Mouse (Mus musculus): Measurements from ENCODE around the gene Chrna9. TPM values are rescaled to one million over a fixed set of nuclear protein-coding genes. Genes with fewer than 3 reads are reported as not detected.

Chrna9 gene
- polyA plus RNA-seq, 1 experiment from 2014 or later: not detected

GRCm38 (mm10) chr5:66004134-66004925 lies 69.6 kb downstream of the Chrna9 start, which contains the start of gene 9130230L23Rik:
TSS of gene 9130230L23Rik (minus strand) at chr5:66004285.
- no peak within 1 kb of the TSS for H3K4me2 ChIP-seq
- H3K4me3 ChIP-seq (replicated peaks): no peak within 1 kb of the TSS
- no peaks in the 10 kb centered on the region for H3K36me3 ChIP-seq (replicated peaks)
- no peak within 1 kb of the TSS for H3K9ac ChIP-seq
- no peaks in the 10 kb centered on the region for H3K27me3 ChIP-seq
- WGBS: 78% methylated on average over 14 of the region's 14 CpGs
- ATAC-seq (ENCODE audit: low FRiP score): no peak
- H3K27ac ChIP-seq: no peak within 1 kb of the TSS
- no peaks in the 10 kb centered on the region for H3K9me3 ChIP-seq
- no peaks in the 10 kb centered on the region for H3K4me1 ChIP-seq

GRCm38 (mm10) chr5:66005041-66005678 lies 70.4 kb downstream of the Chrna9 start:
- H3K9ac ChIP-seq: no peak overlapping the region
- H3K27me3 ChIP-seq: no peaks in the 10 kb centered on the region
- no peak overlapping the region for H3K27ac ChIP-seq
- no peak overlapping the region for H3K4me2 ChIP-seq
- WGBS: 53% methylated on average over 16 of the region's 16 CpGs
- no peak overlapping the region for H3K4me3 ChIP-seq (replicated peaks)
- ATAC-seq (ENCODE audit: low FRiP score): no peak
- no peaks in the 10 kb centered on the region for H3K36me3 ChIP-seq (replicated peaks)
- H3K9me3 ChIP-seq: no peaks in the 10 kb centered on the region
- no peaks in the 10 kb centered on the region for H3K4me1 ChIP-seq

GRCm38 (mm10) chr5:66008245-66008967 lies 73.7 kb downstream of the Chrna9 start:
- Histone ChIP-seq H3K4me3 (replicated peaks) (no peak overlapping the region), H3K27me3 (no peaks in the 10 kb centered on the region), H3K4me2 (no peak overlapping the region), H3K27ac (no peak overlapping the region), H3K9me3 (no peaks in the 10 kb centered on the region), H3K9ac (no peak overlapping the region), H3K36me3 (replicated peaks) (no peaks in the 10 kb centered on the region), H3K4me1 (no peaks in the 10 kb centered on the region)
- ATAC-seq (ENCODE audit: low FRiP score): no peak
- 90% methylated on average over 15 of the region's 15 CpGs for WGBS

GRCm38 (mm10) chr5:66013999-66014398 lies 79.3 kb downstream of the Chrna9 start:
- H3K27ac ChIP-seq: no peak overlapping the region
- no peaks in the 10 kb centered on the region for H3K9me3 ChIP-seq
- H3K4me3 ChIP-seq (replicated peaks): no peak overlapping the region
- ATAC-seq (ENCODE audit: low FRiP score): no peak
- WGBS: 76% methylated on average over 3 of the region's 3 CpGs
- no peak overlapping the region for H3K9ac ChIP-seq
- H3K4me2 ChIP-seq: no peak overlapping the region
- H3K27me3 ChIP-seq: no peaks in the 10 kb centered on the region
- no peaks in the 10 kb centered on the region for H3K36me3 ChIP-seq (replicated peaks)
- H3K4me1 ChIP-seq: no peaks in the 10 kb centered on the region

- H3K4me1 ChIP-seq: no peaks in the 10 kb centered on the region
- ATAC-seq (ENCODE audit: low FRiP score): no peak
These were observed 79.7 kb downstream of the Chrna9 start for GRCm38 (mm10) chr5:66014437-66014836.

GRCm38 (mm10) chr5:66015449-66015961 lies 80.8 kb downstream of the Chrna9 start:
- Histone ChIP-seq H3K9ac (no peak overlapping the region), H3K36me3 (replicated peaks) (no peaks in the 10 kb centered on the region), H3K27ac (no peak overlapping the region), H3K4me3 (replicated peaks) (no peak overlapping the region), H3K4me1 (no peaks in the 10 kb centered on the region), H3K4me2 (no peak overlapping the region), H3K27me3 (no peaks in the 10 kb centered on the region), H3K9me3 (no peaks in the 10 kb centered on the region)
- WGBS: 91% methylated on average over 2 of the region's 2 CpGs
- no peak for ATAC-seq (ENCODE audit: low FRiP score)

More at GRCm38 (mm10) chr5:66014437-66014836, 79.7 kb downstream of the Chrna9 start:
- no peak overlapping the region for H3K4me3 ChIP-seq (replicated peaks)
- no peaks in the 10 kb centered on the region for H3K36me3 ChIP-seq (replicated peaks)
- no peaks in the 10 kb centered on the region for H3K9me3 ChIP-seq
- H3K27ac ChIP-seq: no peak overlapping the region
- no peak overlapping the region for H3K4me2 ChIP-seq
- H3K27me3 ChIP-seq: no peaks in the 10 kb centered on the region
- H3K9ac ChIP-seq: no peak overlapping the region
- WGBS: 87% methylated on average over 2 of the region's 2 CpGs

- no peaks in the 10 kb centered on the region for H3K27me3 ChIP-seq
- 98% methylated on average over 31 of the region's 31 CpGs for WGBS
- H3K4me2 ChIP-seq: no peak overlapping the region
- H3K9me3 ChIP-seq: peaks cover 6% of the 10 kb centered on the region; the same call in 1 of the 2 replicates
- no peak overlapping the region for H3K4me3 ChIP-seq (replicated peaks)
- no peak overlapping the region for H3K9ac ChIP-seq
- H3K4me1 ChIP-seq: no peaks in the 10 kb centered on the region
- no peak for ATAC-seq (ENCODE audit: low FRiP score)
- H3K27ac ChIP-seq: no peak overlapping the region
- H3K36me3 ChIP-seq (replicated peaks): 0 out of 2 replicates have a peak, but pooled peaks cover 3% of the 10 kb centered on the region
These were observed 92.1 kb downstream of the Chrna9 start for GRCm38 (mm10) chr5:66026796-66027195.

Small RNA genes lying within 50 kb of the gene (microRNA-seq; reads per million reads assigned to microRNA genes)
- gene Gm25952: not detected

Other genes starting within 250 kb of the Chrna9 start
- 130 and 136 TPM in 2 replicates for gene Pds5a, start 236.6 kb upstream of the Chrna9 start, polyA plus RNA-seq (2016; fragmentation: Nextera tagmentation; extraction: Ambion mirVana)
- 42.1 and 43.5 TPM in 2 replicates for gene N4bp2, start 171.4 kb upstream of the Chrna9 start, polyA plus RNA-seq (2016; fragmentation: Nextera tagmentation; extraction: Ambion mirVana)
- gene Rhoh, start 73.7 kb upstream of the Chrna9 start, polyA plus RNA-seq (2016; fragmentation: Nextera tagmentation; extraction: Ambion mirVana): 0.15 and 0.59 TPM in 2 replicates
- gene 9130230L23Rik, start 69.4 kb downstream of the Chrna9 start, polyA plus RNA-seq (2016; fragmentation: Nextera tagmentation; extraction: Ambion mirVana): 0.13 TPM in 1 of 2 replicates, not detected in the other
- gene Rbm47, start 238.2 kb downstream of the Chrna9 start, polyA plus RNA-seq (2016; fragmentation: Nextera tagmentation; extraction: Ambion mirVana): 4.4 and 6.4 TPM in 2 replicates

Data from forebrain, embryonic 12.5 days (tissue).